Mouse (Mus musculus) cortical plate, adult 2 months (tissue): ENCODE results near the gene Zfp639.

Source experiments
- CTCF ChIP-seq: fragments of 200-500 bp; IDR thresholded peaks from 2 replicates; pipeline ENCODE4 v1.5.1; 2011; ENCODE audit warnings: mild to moderate bottlenecking, control low read depth, low read length; ENCODE audit not compliant: insufficient read depth; ENCODE audit errors: extremely low read depth
- POLR2A ChIP-seq: fragments of 200-500 bp; IDR thresholded peaks from 2 replicates; pipeline ENCODE4 v1.6.1; 2011; ENCODE audit warnings: mild to moderate bottlenecking, low read length, control low read depth; ENCODE audit not compliant: insufficient read depth; ENCODE audit errors: extremely low read depth

DNA sequence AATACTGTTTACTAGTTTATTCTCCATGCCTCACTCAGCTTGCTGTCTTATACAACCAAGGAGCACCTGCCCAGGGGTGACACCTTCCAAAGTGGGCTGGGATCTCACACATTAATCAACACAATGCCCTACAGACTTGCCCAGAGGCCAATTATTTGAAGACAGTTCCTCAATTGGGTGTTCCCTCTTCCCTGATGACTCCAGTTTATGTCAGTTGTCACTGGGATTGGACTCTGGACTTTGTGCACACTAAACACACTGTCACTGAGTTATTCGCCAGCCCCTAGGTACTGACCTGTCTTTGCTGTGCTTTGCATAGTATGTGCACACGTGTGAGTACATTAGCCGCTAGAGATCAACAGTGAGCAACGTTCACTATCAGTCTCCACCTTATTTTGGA, 17.1 kb downstream of the Zfp639 start:
- TF ChIP-seq CTCF = no peak
- TF ChIP-seq POLR2A = no peak
